Mouse (Mus musculus) lung, adult 2 months (tissue): Measurements from ENCODE around the gene Cym.

Experiments
- CTCF ChIP-seq: fragments of 200-500 bp; IDR thresholded peaks from 2 replicates; pipeline ENCODE4 v1.5.1; 2011; ENCODE audit warnings: mild to moderate bottlenecking, low read length, control low read depth; ENCODE audit not compliant: insufficient read depth
- POLR2A ChIP-seq: fragments of 200-500 bp; IDR thresholded peaks from 2 replicates; pipeline ENCODE4 v1.6.1; 2011; ENCODE audit warnings: low read depth, mild to moderate bottlenecking, control low read depth, low read length, borderline replicate concordance; ENCODE audit errors: extremely low read depth

DNA sequence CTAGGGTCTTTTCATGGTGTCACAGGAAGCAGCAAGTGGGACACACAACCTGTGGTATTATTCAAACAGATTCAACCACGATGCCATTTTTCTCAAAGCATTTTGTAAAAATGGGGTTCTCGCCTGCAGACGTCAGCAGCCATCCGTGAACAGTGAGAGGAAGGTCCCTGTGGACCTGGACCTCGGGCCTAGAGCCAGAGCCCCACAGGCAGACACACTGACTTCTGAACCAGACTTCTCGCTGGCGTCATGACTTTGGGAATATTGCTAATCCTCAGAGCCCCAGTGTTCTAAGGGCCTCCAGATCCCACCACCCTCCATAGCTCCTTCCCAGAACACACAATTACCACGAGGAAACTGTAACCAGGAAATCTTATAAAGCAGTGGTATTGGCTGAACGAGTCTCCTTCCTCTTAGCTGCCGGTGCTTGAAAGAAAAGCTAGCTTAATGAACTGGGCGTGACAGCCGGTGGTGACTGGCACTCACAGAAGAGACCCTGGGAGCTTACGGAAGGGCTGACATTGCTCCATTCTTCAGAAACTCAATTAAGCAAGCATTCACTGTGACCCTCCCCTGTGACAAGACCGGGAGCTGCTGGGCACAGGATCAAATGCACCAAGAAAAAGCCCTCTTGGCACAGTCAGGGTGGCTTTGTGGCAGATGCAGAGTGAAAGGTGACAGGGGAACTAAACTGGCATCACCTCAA, 20.0 kb upstream of the Cym start:
- TF ChIP-seq POLR2A (no peak), CTCF (no peak)
